Mouse (Mus musculus) heart, embryonic 15.5 days (tissue): ENCODE data around the gene Bola1. TPM values are rescaled to one million over a fixed set of nuclear protein-coding genes. Genes with fewer than 3 reads are reported as not detected.
"Not testable (repeated sequence)": the region's sequence is repeated elsewhere in the genome, so short reads cannot be mapped to it uniquely, and the experiment has no call there.

ENCODE experiments used
- ATAC-seq: fragments of 200-750 bp; cut with Nextera tagmentation; replicated peaks from 2 replicates; pipeline ENCODE4 v1.8.0; 2017; ENCODE audit warnings: low read depth, moderate TSS enrichment; ENCODE audit not compliant: insufficient number of reproducible peaks, insufficient read depth, low FRiP score
- H3K27ac ChIP-seq: fragments of 300-500 bp; sonication (generic); 2 replicates; pipeline ENCODE4 v1.5.1; 2015; ENCODE audit warnings: mild to moderate bottlenecking, inconsistent platforms
- H3K27me3 ChIP-seq: fragments of 300-500 bp; sonication (generic); 2 replicates; pipeline ENCODE4 v1.6.1; 2015; ENCODE audit warnings: inconsistent platforms
- H3K36me3 ChIP-seq: fragments of 300-500 bp; sonication (generic); 2 replicates; pipeline ENCODE4 v1.6.1; 2015; ENCODE audit warnings: mild to moderate bottlenecking, inconsistent platforms
- H3K4me1 ChIP-seq: fragments of 300-500 bp; sonication (generic); replicated peaks from 2 replicates; pipeline ENCODE4 v1.6.1; 2015; ENCODE audit warnings: inconsistent platforms
- H3K4me2 ChIP-seq: fragments of 300-500 bp; sonication (generic); 2 replicates; pipeline ENCODE4 v1.6.1; 2015; ENCODE audit warnings: inconsistent platforms, mild to moderate bottlenecking, moderate library complexity
- H3K4me3 ChIP-seq: fragments of 300-500 bp; sonication (generic); 2 replicates; pipeline ENCODE4 v1.5.1; 2015; ENCODE audit warnings: mild to moderate bottlenecking, inconsistent platforms
- H3K9ac ChIP-seq: fragments of 300-500 bp; sonication (generic); 2 replicates; pipeline ENCODE4 v1.6.1; 2015; ENCODE audit warnings: mild to moderate bottlenecking, inconsistent platforms
- H3K9me3 ChIP-seq: fragments of 300-500 bp; sonication (generic); replicated peaks from 2 replicates; pipeline ENCODE4 v1.6.1; 2016; ENCODE audit warnings: inconsistent platforms
- WGBS: fragments of 180-500 bp; shearing (Covaris S2); methylation state at CpG from one replicate; pipeline ENCODE4 v1.1.7; 2015; ENCODE audit warnings: mixed read lengths; 5-methylcytosine and 5-hydroxymethylcytosine counted together
- polyA plus RNA-seq: library from polyadenylated mRNA; unstranded; fragments of >200 nt; fragmentation: Nextera tagmentation; extraction: Ambion mirVana; gene quantifications from 2 replicates; pipeline ENCODE4 v1.2.1, GENCODE M21; 2015

Gene Bola1
- polyA plus RNA-seq, 1 experiment from 2014 or later: 40.7 TPM

DNA sequence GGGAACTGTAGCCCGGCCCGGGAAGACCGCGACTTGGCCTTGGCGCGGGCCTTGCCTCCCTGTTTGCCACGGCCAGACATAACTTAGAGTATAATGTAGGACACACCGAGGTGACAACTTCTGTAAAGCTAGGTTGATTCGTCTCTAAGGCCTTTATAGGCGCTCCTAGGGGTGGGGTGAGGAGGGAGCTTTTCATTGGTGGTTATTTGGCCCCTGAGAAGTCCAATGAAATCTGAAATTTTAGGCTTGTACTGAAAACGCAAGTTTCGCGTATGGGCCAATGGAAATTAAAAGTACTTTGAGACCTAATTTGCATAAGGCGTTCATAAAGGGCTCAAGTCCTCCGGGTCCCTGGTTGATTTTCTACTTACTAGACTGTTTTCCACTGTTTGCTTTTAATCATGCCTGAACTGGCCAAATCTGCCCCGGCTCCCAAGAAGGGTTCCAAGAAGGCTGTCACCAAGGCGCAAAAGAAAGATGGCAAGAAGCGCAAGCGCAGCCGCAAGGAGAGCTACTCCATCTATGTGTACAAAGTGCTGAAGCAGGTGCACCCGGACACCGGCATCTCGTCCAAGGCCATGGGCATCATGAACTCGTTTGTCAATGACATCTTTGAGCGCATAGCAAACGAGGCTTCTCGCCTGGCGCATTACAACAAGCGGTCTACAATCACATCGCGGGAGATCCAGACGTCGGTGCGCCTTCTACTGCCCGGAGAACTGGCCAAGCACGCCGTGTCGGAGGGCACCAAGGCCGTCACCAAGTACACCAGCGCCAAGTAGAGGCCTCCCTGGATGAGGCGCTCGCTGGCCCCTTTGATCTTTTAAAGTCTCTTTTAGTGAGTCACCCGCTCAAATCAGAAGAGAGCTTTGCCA, 1.5 kb upstream of the Bola1 start, which contains the start of the genes Hist2h2ac and Hist2h2be:
Hist2h2ac (minus strand) TSS at position 116 of the 875 bp plus-strand sequence.
Hist2h2be (plus strand) TSS at position 355 of the 875 bp plus-strand sequence.
- Histone ChIP-seq H3K27me3 (no peaks in the 10 kb centered on the region), H3K4me1 (peaks cover 35% of the 10 kb centered on the region), H3K36me3 (no peaks in the 10 kb centered on the region), H3K9me3 (no peaks in the 10 kb centered on the region), H3K4me3 (peak within 1 kb of the TSS; percentile 68), H3K9ac (peak within 1 kb of the TSS; percentile 79), H3K4me2 (peak within 1 kb of the TSS; percentile 83), H3K27ac (peak within 1 kb of the TSS; percentile 99)
- WGBS: under 1% methylated on average over 43 of the region's 43 CpGs
- ATAC-seq: peak; percentile 91

DNA sequence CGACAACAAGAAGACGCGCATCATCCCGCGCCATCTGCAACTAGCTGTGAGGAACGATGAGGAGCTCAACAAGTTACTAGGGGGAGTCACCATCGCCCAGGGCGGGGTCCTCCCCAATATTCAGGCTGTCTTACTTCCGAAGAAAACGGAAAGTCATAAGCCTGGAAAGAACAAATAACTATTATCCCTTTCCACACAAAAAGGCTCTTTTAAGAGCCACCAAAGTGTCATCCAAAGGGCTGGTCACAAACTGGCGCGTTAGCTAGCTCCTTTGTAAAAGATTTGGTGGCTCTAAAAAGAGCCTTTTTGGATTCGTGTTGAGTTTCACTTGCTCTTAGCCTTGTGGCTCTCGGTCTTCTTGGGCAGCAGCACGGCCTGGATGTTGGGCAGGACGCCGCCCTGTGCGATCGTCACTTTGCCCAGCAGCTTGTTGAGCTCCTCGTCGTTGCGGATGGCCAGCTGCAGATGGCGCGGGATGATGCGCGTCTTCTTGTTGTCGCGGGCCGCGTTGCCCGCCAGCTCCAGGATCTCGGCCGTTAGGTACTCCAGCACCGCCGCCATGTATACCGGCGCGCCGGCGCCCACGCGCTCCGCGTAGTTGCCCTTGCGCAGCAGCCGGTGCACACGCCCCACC, 739 bp upstream of the Bola1 start:
- H3K9ac ChIP-seq: peak overlapping the region; percentile 79
- peaks cover 35% of the 10 kb centered on the region for H3K4me1 ChIP-seq
- H3K4me3 ChIP-seq: peak overlapping the region; percentile 68
- ATAC-seq, H3K27me3 ChIP-seq, H3K36me3 ChIP-seq, H3K9me3 ChIP-seq: not testable (repeated sequence)
- peak overlapping the region; percentile 83 for H3K4me2 ChIP-seq
- H3K27ac ChIP-seq: peak overlapping the region; percentile 99
- 0% methylated on average over 40 of the region's 47 CpGs for WGBS

DNA sequence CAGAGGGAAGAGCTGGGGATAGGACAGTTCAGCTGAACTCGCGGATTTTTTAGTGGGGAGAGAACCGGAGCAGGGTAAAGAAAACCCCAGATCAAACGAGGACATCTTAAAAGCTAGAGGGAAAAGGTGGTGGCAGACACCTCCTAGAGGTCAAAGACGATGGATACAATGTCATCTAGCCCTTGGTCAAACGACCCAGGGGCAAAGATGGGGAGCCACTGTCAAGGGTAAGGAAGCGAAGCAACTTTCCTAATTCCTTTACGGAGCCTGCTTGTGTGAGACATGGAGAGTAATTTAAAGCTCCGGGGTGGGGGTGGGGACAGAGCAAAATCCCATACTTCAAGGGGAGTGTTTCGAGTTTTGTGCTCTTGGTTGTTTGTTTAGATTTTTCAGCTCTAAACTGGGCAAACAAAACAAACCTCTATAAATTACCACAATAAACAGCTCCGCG, 293 bp downstream of the Bola1 start:
- WGBS: under 1% methylated on average over 12 of the region's 12 CpGs
- Histone ChIP-seq H3K36me3 (no peaks in the 10 kb centered on the region), H3K9me3 (no peaks in the 10 kb centered on the region), H3K9ac (peak overlapping the region; percentile 64), H3K27ac (peak overlapping the region; percentile 99), H3K27me3 (no peaks in the 10 kb centered on the region), H3K4me3 (peak overlapping the region; percentile 68), H3K4me1 (peaks cover 33% of the 10 kb centered on the region), H3K4me2 (peak overlapping the region; percentile 83)
- no peak for ATAC-seq

DNA sequence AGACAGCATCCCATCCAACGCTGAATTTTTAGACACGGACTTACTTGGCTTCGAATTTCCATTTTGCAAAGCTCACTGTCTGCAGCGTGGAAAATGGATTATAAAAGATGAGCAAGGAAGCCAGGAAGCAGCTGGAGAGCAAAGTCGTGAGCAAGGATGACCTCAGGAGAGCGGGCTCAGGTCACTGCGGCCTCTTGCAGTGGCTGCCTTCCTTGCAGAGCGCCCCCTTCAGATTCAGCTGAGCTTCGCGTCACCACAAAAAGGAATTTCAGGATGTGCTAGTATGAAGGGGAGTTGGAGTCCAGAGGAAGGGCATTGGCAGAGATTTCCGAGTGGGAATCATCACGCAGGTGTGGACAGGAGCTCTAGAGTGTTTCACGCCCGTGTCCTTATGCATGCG, 10.3 kb downstream of the Bola1 start:
- H3K27me3 ChIP-seq: 0 out of 2 replicates have a peak, but pooled peaks cover 3% of the 10 kb centered on the region
- H3K9ac ChIP-seq: no peak overlapping the region
- no peaks in the 10 kb centered on the region for H3K9me3 ChIP-seq
- H3K27ac ChIP-seq: no peak overlapping the region
- 23% methylated on average over 15 of the region's 15 CpGs for WGBS
- no peaks in the 10 kb centered on the region for H3K36me3 ChIP-seq
- no peak overlapping the region for H3K4me2 ChIP-seq
- H3K4me1 ChIP-seq: no peaks in the 10 kb centered on the region
- ATAC-seq: no peak
- H3K4me3 ChIP-seq: no peak overlapping the region

DNA sequence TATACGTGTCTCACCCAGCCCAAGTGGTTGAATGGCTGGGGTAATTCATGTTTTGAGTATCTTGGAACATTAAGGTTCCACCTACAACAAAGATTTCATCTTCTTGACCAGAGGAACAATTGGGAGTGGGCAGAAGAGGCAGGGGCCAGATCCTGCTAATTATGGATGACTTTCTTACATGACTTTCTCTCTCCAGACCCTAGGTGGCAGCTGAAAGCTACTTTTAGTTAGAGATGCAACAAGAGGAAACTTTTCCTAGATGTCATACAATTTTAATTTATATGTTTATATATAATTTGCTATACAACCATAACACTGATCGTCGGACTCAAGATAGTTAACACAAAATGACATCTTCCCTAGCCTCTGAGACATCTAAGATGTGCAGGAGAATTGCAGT, 11.7 kb downstream of the Bola1 start:
- Histone ChIP-seq H3K36me3 (no peaks in the 10 kb centered on the region), H3K9ac (no peak overlapping the region), H3K27me3 (no peaks in the 10 kb centered on the region), H3K4me2 (no peak overlapping the region), H3K27ac (no peak overlapping the region), H3K4me1 (no peaks in the 10 kb centered on the region), H3K4me3 (no peak overlapping the region), H3K9me3 (no peaks in the 10 kb centered on the region)
- WGBS: 76% methylated on average over 3 of the region's 3 CpGs
- no peak for ATAC-seq

DNA sequence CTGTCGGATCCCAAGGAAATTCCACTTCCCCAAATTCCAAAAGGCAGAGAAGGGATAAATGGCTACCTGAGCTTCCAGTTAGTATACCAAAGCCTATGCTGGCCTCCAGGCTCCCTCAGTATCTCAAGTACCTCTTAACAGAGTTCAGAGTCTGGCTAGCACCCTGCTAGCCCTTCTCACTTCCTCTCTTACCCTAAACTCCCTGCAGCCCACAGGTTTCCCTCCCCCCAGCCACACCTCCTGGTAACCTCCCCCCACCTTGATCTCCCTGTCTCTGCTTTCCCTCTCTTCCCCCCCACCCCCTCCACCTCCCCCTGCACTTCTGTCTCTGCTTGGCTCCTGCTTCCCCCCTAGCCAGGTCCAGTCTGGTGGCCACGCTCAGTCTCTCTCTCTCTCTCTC, 19.8 kb downstream of the Bola1 start:
- no peak for ATAC-seq
- H3K4me3 ChIP-seq: no peak overlapping the region
- peaks cover 9% of the 10 kb centered on the region; the same call in 1 of the 2 replicates for H3K36me3 ChIP-seq
- no peaks in the 10 kb centered on the region; the same call in 1 of the 2 replicates for H3K9me3 ChIP-seq
- no peak overlapping the region for H3K9ac ChIP-seq
- H3K4me2 ChIP-seq: no peak overlapping the region
- no peaks in the 10 kb centered on the region for H3K27me3 ChIP-seq
- no peak overlapping the region for H3K27ac ChIP-seq
- 42% methylated on average over 2 of the region's 2 CpGs for WGBS
- H3K4me1 ChIP-seq: peaks cover 16% of the 10 kb centered on the region

DNA sequence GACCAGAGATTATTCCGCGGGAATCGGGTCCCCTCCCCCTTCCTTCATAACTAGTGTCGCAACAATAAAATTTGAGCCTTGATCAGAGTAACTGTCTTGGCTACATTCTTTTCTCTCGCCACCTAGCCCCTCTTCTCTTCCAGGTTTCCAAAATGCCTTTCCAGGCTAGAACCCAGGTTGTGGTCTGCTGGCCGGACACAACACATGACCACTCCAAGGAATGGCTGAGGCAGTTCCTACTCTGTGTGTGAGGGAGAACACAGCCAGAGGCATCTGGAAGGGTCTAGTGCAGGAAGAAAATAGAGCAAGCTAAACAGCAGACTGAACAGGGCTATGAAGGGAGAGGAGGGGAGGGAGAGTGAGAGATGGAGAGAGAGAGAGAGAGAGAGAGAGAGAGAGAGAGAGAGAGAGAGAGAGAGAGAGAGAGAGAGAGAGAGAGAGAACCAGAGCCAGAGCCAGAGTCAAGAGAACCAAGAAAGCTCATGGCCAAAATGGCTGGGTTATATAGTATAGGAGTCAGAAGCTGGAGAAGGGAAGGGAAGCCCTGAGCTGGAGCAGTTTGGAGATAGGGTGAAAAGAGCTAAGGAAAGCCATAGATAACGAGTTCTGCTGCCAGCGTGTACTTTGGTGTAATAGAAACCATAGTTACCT, 20.8 kb downstream of the Bola1 start:
- peaks cover 16% of the 10 kb centered on the region for H3K4me1 ChIP-seq
- not testable (repeated sequence) for H3K4me3 ChIP-seq, H3K9me3 ChIP-seq, ATAC-seq, H3K27ac ChIP-seq, H3K27me3 ChIP-seq, H3K9ac ChIP-seq
- peaks cover 15% of the 10 kb centered on the region for H3K36me3 ChIP-seq
- 28% methylated on average over 8 of the region's 8 CpGs for WGBS
- peak overlapping the region; percentile 99; the same call in 1 of the 2 replicates for H3K4me2 ChIP-seq

DNA sequence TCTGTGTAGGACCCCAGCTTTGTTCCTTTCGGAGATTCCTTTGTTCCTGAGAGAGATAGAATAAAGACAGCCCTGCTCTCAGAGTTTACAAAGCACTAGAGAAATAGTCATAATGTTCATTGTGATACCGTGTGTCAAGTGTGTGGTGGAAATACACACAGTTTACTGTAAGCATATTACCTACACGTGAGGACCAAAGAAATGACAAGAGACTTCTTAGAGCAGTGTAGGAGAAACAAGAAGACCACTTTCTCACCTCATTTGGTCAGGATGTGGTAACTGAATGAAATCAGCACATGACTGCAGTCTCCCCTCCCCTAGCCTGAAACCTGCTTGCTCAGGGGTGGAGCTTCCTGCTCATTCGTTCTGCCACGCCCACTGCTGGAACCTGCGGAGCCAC, 21.3 kb downstream of the Bola1 start:
- Histone ChIP-seq H3K27ac (peak overlapping the region; percentile 90), H3K9me3 (no peaks in the 10 kb centered on the region; the same call in 1 of the 2 replicates), H3K4me2 (peak overlapping the region; percentile 99), H3K27me3 (no peaks in the 10 kb centered on the region), H3K9ac (peak overlapping the region; percentile 85; the same call in 1 of the 2 replicates), H3K4me1 (peaks cover 16% of the 10 kb centered on the region), H3K36me3 (peaks cover 15% of the 10 kb centered on the region), H3K4me3 (peak overlapping the region; percentile 75)
- ATAC-seq: no peak
- WGBS: 5% methylated on average over 6 of the region's 6 CpGs

DNA sequence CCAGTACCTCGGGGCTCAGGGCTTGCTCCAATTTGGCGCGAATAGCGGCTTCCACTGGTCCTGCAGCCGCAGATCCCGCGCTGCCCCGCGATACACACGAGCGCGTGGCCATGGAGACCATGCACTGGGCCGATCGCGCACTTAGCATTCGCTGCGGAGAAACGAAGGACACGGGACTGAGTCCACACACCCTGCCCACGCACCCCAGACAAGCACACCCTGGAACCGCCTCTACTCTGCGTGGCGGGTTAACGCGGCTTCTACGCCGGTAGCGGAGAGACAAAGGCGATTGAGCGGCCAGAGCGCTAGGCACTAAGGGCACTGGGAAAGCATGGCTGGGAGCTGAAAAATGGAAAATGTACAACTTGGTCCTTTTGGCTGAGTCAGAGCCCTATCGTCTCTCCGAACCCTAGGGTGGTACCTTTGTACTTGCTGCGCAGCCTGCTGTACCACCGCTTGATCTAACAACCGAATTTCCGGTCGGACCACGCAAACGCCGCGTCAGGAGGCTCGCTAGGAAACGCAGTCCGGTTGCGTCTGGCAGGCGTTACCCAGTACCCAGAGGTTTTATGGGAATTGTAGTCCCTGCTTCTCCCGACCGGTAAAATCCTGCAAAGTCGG, 22.3 kb downstream of the Bola1 start:
- H3K9me3 ChIP-seq: no peaks in the 10 kb centered on the region; the same call in 1 of the 2 replicates
- H3K36me3 ChIP-seq: peaks cover 15% of the 10 kb centered on the region
- peak; percentile 88 for ATAC-seq
- H3K27ac ChIP-seq: peak overlapping the region; percentile 90
- peak overlapping the region; percentile 85 for H3K9ac ChIP-seq
- peak overlapping the region; percentile 99 for H3K4me2 ChIP-seq
- no peaks in the 10 kb centered on the region for H3K27me3 ChIP-seq
- peak overlapping the region; percentile 75 for H3K4me3 ChIP-seq
- WGBS: under 1% methylated on average over 50 of the region's 50 CpGs
- H3K4me1 ChIP-seq: peaks cover 16% of the 10 kb centered on the region

DNA sequence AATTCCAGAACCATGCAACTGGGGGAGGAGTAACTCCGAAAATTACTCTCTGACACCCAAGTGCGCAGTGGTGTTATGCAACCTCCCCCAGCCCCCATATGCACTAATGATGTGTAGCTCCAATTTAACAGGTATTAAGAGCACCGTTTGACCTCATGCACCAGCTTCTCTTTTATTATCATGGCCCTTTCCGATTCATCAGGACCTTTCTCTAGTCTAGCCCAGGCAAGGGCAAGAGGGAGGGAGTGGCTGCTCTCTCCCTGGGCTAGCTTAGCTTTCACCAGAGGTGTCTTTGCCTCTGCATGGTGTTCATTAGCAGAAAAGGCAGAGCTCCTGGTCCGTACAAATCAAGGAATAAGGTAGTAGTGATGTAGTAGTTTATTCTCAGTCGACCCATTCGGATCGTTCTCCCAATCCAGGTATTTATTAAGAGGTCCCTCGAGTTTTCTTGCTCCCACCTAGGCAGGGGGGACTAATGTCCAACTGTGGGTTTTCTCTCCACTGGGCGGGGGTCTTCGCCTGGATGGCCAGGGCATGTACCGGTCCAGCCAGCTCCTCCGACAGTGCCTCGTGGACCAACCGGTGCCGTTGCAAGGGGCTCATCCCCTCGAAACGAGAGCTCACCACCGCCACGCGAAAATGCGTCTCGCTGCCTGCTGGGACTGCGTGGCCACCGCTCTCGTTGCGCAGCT, 22.9 kb downstream of the Bola1 start:
- Histone ChIP-seq H3K36me3 (peaks cover 15% of the 10 kb centered on the region), H3K4me1 (peaks cover 16% of the 10 kb centered on the region), H3K27ac (peak overlapping the region; percentile 90), H3K27me3 (no peaks in the 10 kb centered on the region), H3K4me3 (peak overlapping the region; percentile 75), H3K9me3 (no peaks in the 10 kb centered on the region; the same call in 1 of the 2 replicates), H3K9ac (peak overlapping the region; percentile 85), H3K4me2 (peak overlapping the region; percentile 99)
- no peak for ATAC-seq
- WGBS: 19% methylated on average over 27 of the region's 27 CpGs
